Mouse (Mus musculus): ENCODE results near the gene Lpp.

- TF ChIP-seq CTCF (IDR thresholded peaks at IDR 0.05; ENCODE audit: borderline replicate concordance, control insufficient read depth, extremely low read depth, insufficient read depth, low read length, poor library complexity) (no peak), POLR2A (IDR thresholded peaks at IDR 0.05; ENCODE audit: control insufficient read depth, extremely low read depth, insufficient read depth, low read length, poor library complexity) (no peak)
Measured at GRCm38 (mm10) chr16:24625576-24625975, 232.3 kb downstream of the Lpp start.

All from thymus, adult 2 months (tissue).